Mouse (Mus musculus) urinary bladder, postnatal 14 days (tissue): Measurements from ENCODE around the gene Rnf24.
"Not testable (repeated sequence)": the region's sequence is repeated elsewhere in the genome, so short reads cannot be mapped to it uniquely, and the experiment has no call there.

Experiments used
- DNase-seq: peaks from one replicate; pipeline ENCODE4 v3.0.0; 2021; ENCODE audit warnings: low spot score

Gene Rnf24

GRCm38 (mm10) chr2:131337602-131338001, 15.1 kb downstream of the Rnf24 start:
- DNase-seq, result no peak

- no peak for DNase-seq
Observed at GRCm38 (mm10) chr2:131330548-131330947, 22.1 kb downstream of the Rnf24 start.

GRCm38 (mm10) chr2:131328981-131329380, 23.7 kb downstream of the Rnf24 start:
- no peak for DNase-seq

- DNase-seq, result no peak
Observed at GRCm38 (mm10) chr2:131326044-131326443, 26.6 kb downstream of the Rnf24 start.

GRCm38 (mm10) chr2:131323675-131324074, 29.0 kb downstream of the Rnf24 start:
- no peak for DNase-seq

- DNase-seq, result peak; percentile 40
Observed at GRCm38 (mm10) chr2:131321192-131321591, 31.5 kb downstream of the Rnf24 start.

- DNase-seq, result no peak
Observed at GRCm38 (mm10) chr2:131319401-131319800, 33.3 kb downstream of the Rnf24 start.

GRCm38 (mm10) chr2:131316167-131316566, 36.5 kb downstream of the Rnf24 start:
- no peak for DNase-seq

- DNase-seq, result no peak
Observed at GRCm38 (mm10) chr2:131309296-131309695, 43.4 kb downstream of the Rnf24 start.

- no peak for DNase-seq
Observed at GRCm38 (mm10) chr2:131307822-131308221, 44.9 kb downstream of the Rnf24 start.

- no peak for DNase-seq
Observed at GRCm38 (mm10) chr2:131307391-131307790, 45.3 kb downstream of the Rnf24 start.

- not testable (repeated sequence) for DNase-seq
Observed at GRCm38 (mm10) chr2:131305226-131305625, 47.5 kb downstream of the Rnf24 start.

GRCm38 (mm10) chr2:131304497-131304896, 48.2 kb downstream of the Rnf24 start:
- DNase-seq, result no peak

GRCm38 (mm10) chr2:131301635-131302034, 51.1 kb downstream of the Rnf24 start:
- DNase-seq, result no peak

- no peak for DNase-seq
Observed at GRCm38 (mm10) chr2:131300485-131300884, 52.2 kb downstream of the Rnf24 start.

GRCm38 (mm10) chr2:131298674-131299073, 54.0 kb downstream of the Rnf24 start:
- not testable (repeated sequence) for DNase-seq

GRCm38 (mm10) chr2:131296746-131297261, 55.9 kb downstream of the Rnf24 start:
- DNase-seq, result no peak

- no peak for DNase-seq
Observed at GRCm38 (mm10) chr2:131290669-131291068, 62.0 kb downstream of the Rnf24 start.

- no peak for DNase-seq
Observed at GRCm38 (mm10) chr2:131286276-131286675, 66.4 kb downstream of the Rnf24 start.

GRCm38 (mm10) chr2:131281596-131281995, 71.1 kb downstream of the Rnf24 start:
- DNase-seq, result no peak

- no peak for DNase-seq
Observed at GRCm38 (mm10) chr2:131276722-131277121, 76.0 kb downstream of the Rnf24 start.

GRCm38 (mm10) chr2:131275493-131275892, 77.2 kb downstream of the Rnf24 start:
- no peak for DNase-seq

- no peak for DNase-seq
Observed at GRCm38 (mm10) chr2:131265056-131265455, 87.6 kb downstream of the Rnf24 start.

GRCm38 (mm10) chr2:131264027-131264426, 88.7 kb downstream of the Rnf24 start:
- no peak for DNase-seq
